Mouse (Mus musculus): ENCODE results near the gene Ccdc33. TPM values are rescaled to one million over a fixed set of nuclear protein-coding genes. Genes with fewer than 3 reads are reported as not detected.
A peak's percentile ranks its signal among the peaks of the same experiment; 100 is the strongest.

Gene Ccdc33
- total and polyA plus RNA-seq, 2 experiments from 2014 or later: not detected

GRCm38 (mm10) chr9:58053544-58053943, 65.1 kb downstream of the Ccdc33 start:
- Histone ChIP-seq H3K4me3 (ENCODE audit: low read depth, low read length) (no peak overlapping the region), H3K4me1 (ENCODE audit: control insufficient read depth, insufficient read depth) (peaks cover 1% of the 10 kb centered on the region; the same call in 1 of the 2 replicates), H3K36me3 (replicated peaks; ENCODE audit: control insufficient read depth, insufficient read depth, low read length) (no peaks in the 10 kb centered on the region), H3K4me2 (ENCODE audit: low read depth, low read length) (no peak overlapping the region), H3K9ac (replicated peaks; ENCODE audit: low read depth, low read length) (no peak overlapping the region), H3K9me3 (replicated peaks; ENCODE audit: control insufficient read depth, low read length) (no peaks in the 10 kb centered on the region), H3K27me3 (ENCODE audit: control insufficient read depth, insufficient read depth, low read length) (peaks cover 9% of the 10 kb centered on the region; the same call in 1 of the 2 replicates), H3K27ac (ENCODE audit: low read depth) (no peak overlapping the region)
- DNase-seq (ENCODE audit: low spot score) (no peak), ATAC-seq (ENCODE audit: insufficient read depth, low read depth) (no peak)
- TF ChIP-seq EP300 (IDR thresholded peaks at IDR 0.05; ENCODE audit: low read depth) (no peak), CTCF (IDR thresholded peaks at IDR 0.05; ENCODE audit: low read depth) (no peak)
- WGBS: 67% methylated on average over 3 of the region's 3 CpGs

GRCm38 (mm10) chr9:58053102-58053501, 65.5 kb downstream of the Ccdc33 start:
- Histone ChIP-seq H3K4me1 (ENCODE audit: control insufficient read depth, insufficient read depth) (peaks cover 6% of the 10 kb centered on the region), H3K36me3 (replicated peaks; ENCODE audit: control insufficient read depth, insufficient read depth, low read length) (no peaks in the 10 kb centered on the region), H3K27ac (ENCODE audit: low read depth) (no peak overlapping the region), H3K4me2 (ENCODE audit: low read depth, low read length) (no peak overlapping the region), H3K9ac (replicated peaks; ENCODE audit: low read depth, low read length) (no peak overlapping the region), H3K4me3 (ENCODE audit: low read depth, low read length) (no peak overlapping the region), H3K27me3 (ENCODE audit: control insufficient read depth, insufficient read depth, low read length) (peaks cover 9% of the 10 kb centered on the region; the same call in 1 of the 2 replicates), H3K9me3 (replicated peaks; ENCODE audit: control insufficient read depth, low read length) (no peaks in the 10 kb centered on the region)
- TF ChIP-seq EP300 (IDR thresholded peaks at IDR 0.05; ENCODE audit: low read depth): no peak
- TF ChIP-seq CTCF (IDR thresholded peaks at IDR 0.05; ENCODE audit: low read depth): peak; percentile 75
- ATAC-seq (ENCODE audit: insufficient read depth, low read depth) (no peak), DNase-seq (ENCODE audit: low spot score) (peak; percentile 41)
- 18% methylated on average over 3 of the region's 3 CpGs for WGBS

- Histone ChIP-seq H3K4me1 (ENCODE audit: control insufficient read depth, insufficient read depth) (peaks cover 6% of the 10 kb centered on the region), H3K27ac (ENCODE audit: low read depth) (no peak overlapping the region), H3K36me3 (replicated peaks; ENCODE audit: control insufficient read depth, insufficient read depth, low read length) (no peaks in the 10 kb centered on the region), H3K4me2 (ENCODE audit: low read depth, low read length) (no peak overlapping the region), H3K9ac (replicated peaks; ENCODE audit: low read depth, low read length) (no peak overlapping the region), H3K27me3 (ENCODE audit: control insufficient read depth, insufficient read depth, low read length) (peaks cover 9% of the 10 kb centered on the region; the same call in 1 of the 2 replicates), H3K4me3 (ENCODE audit: low read depth, low read length) (no peak overlapping the region), H3K9me3 (replicated peaks; ENCODE audit: control insufficient read depth, low read length) (no peaks in the 10 kb centered on the region)
- TF ChIP-seq EP300 (IDR thresholded peaks at IDR 0.05; ENCODE audit: low read depth) (no peak), CTCF (IDR thresholded peaks at IDR 0.05; ENCODE audit: low read depth) (peak; percentile 27; the same call in 1 of the 2 replicates)
- 43% methylated on average over 5 of the region's 5 CpGs for WGBS
- ATAC-seq (ENCODE audit: insufficient read depth, low read depth) (no peak), DNase-seq (ENCODE audit: low spot score) (no peak)
Observed at GRCm38 (mm10) chr9:58051937-58052336, 66.7 kb downstream of the Ccdc33 start.

GRCm38 (mm10) chr9:58049861-58050260, 68.8 kb downstream of the Ccdc33 start:
- no peaks in the 10 kb centered on the region for H3K9me3 ChIP-seq (replicated peaks; ENCODE audit: control insufficient read depth, low read length)
- H3K4me1 ChIP-seq (ENCODE audit: control insufficient read depth, insufficient read depth): peaks cover 6% of the 10 kb centered on the region
- no peak for DNase-seq (ENCODE audit: low spot score)
- H3K27ac ChIP-seq (ENCODE audit: low read depth): no peak overlapping the region
- H3K4me3 ChIP-seq (ENCODE audit: low read depth, low read length): no peak overlapping the region
- no peaks in the 10 kb centered on the region for H3K36me3 ChIP-seq (replicated peaks; ENCODE audit: control insufficient read depth, insufficient read depth, low read length)
- TF ChIP-seq CTCF (IDR thresholded peaks at IDR 0.05; ENCODE audit: low read depth) (no peak), EP300 (IDR thresholded peaks at IDR 0.05; ENCODE audit: low read depth) (no peak)
- 66% methylated on average over 7 of the region's 7 CpGs for WGBS
- no peak for ATAC-seq (ENCODE audit: insufficient read depth, low read depth)
- H3K27me3 ChIP-seq (ENCODE audit: control insufficient read depth, insufficient read depth, low read length): peaks cover 9% of the 10 kb centered on the region; the same call in 1 of the 2 replicates
- H3K9ac ChIP-seq (replicated peaks; ENCODE audit: low read depth, low read length): no peak overlapping the region
- H3K4me2 ChIP-seq (ENCODE audit: low read depth, low read length): no peak overlapping the region

- Histone ChIP-seq H3K27me3 (ENCODE audit: control insufficient read depth, insufficient read depth, low read length) (peaks cover 9% of the 10 kb centered on the region; the same call in 1 of the 2 replicates), H3K4me2 (ENCODE audit: low read depth, low read length) (no peak overlapping the region), H3K4me3 (ENCODE audit: low read depth, low read length) (no peak overlapping the region), H3K36me3 (replicated peaks; ENCODE audit: control insufficient read depth, insufficient read depth, low read length) (no peaks in the 10 kb centered on the region), H3K27ac (ENCODE audit: low read depth) (no peak overlapping the region), H3K9ac (replicated peaks; ENCODE audit: low read depth, low read length) (no peak overlapping the region), H3K4me1 (ENCODE audit: control insufficient read depth, insufficient read depth) (peaks cover 6% of the 10 kb centered on the region), H3K9me3 (replicated peaks; ENCODE audit: control insufficient read depth, low read length) (no peaks in the 10 kb centered on the region)
- TF ChIP-seq CTCF (IDR thresholded peaks at IDR 0.05; ENCODE audit: low read depth) (no peak), EP300 (IDR thresholded peaks at IDR 0.05; ENCODE audit: low read depth) (no peak)
- DNase-seq (ENCODE audit: low spot score) (no peak), ATAC-seq (ENCODE audit: insufficient read depth, low read depth) (no peak)
- WGBS: 62% methylated on average over 6 of the region's 6 CpGs
Observed at GRCm38 (mm10) chr9:58049186-58049585, 69.4 kb downstream of the Ccdc33 start.

- Histone ChIP-seq H3K9ac (replicated peaks; ENCODE audit: low read depth, low read length) (no peak overlapping the region), H3K4me3 (ENCODE audit: low read depth, low read length) (no peak overlapping the region), H3K4me1 (ENCODE audit: control insufficient read depth, insufficient read depth) (peaks cover 6% of the 10 kb centered on the region), H3K27ac (ENCODE audit: low read depth) (no peak overlapping the region), H3K9me3 (replicated peaks; ENCODE audit: control insufficient read depth, low read length) (no peaks in the 10 kb centered on the region), H3K36me3 (replicated peaks; ENCODE audit: control insufficient read depth, insufficient read depth, low read length) (no peaks in the 10 kb centered on the region), H3K4me2 (ENCODE audit: low read depth, low read length) (no peak overlapping the region), H3K27me3 (ENCODE audit: control insufficient read depth, insufficient read depth, low read length) (peaks cover 11% of the 10 kb centered on the region; the same call in 1 of the 2 replicates)
- 14% methylated on average over 6 of the region's 6 CpGs for WGBS
- no peak for TF ChIP-seq CTCF (IDR thresholded peaks at IDR 0.05; ENCODE audit: low read depth)
- TF ChIP-seq EP300 (IDR thresholded peaks at IDR 0.05; ENCODE audit: low read depth): no peak
- DNase-seq (ENCODE audit: low spot score): no peak
- ATAC-seq (ENCODE audit: insufficient read depth, low read depth): no peak
Observed at GRCm38 (mm10) chr9:58048621-58049020, 70.0 kb downstream of the Ccdc33 start.

All from heart, postnatal 0 days (tissue).